Mouse (Mus musculus): Measurements from ENCODE around the gene Mrpl16. TPM values are rescaled to one million over a fixed set of nuclear protein-coding genes. Genes with fewer than 3 reads are reported as not detected.

Gene Mrpl16
- total RNA-seq (2021): 10 to 100 TPM; 39.3 to 43.3 TPM
- long read RNA-seq, experiment 1, transcript Mrpl16-201 (4 exons, 1,162 nt): major isoform, 35 of 44 reads
- long read RNA-seq, experiment 1, partial matches to known transcripts: 9 of 44 reads
- long read RNA-seq, experiment 1, other reads (novel, unspliced or antisense): 0 of 44 reads
- long read RNA-seq, experiment 2, transcript Mrpl16-201 (4 exons, 1,162 nt): major isoform, 25 of 36 reads
- long read RNA-seq, experiment 2, partial matches to known transcripts: 11 of 36 reads
- long read RNA-seq, experiment 2, other reads (novel, unspliced or antisense): 0 of 36 reads

DNA sequence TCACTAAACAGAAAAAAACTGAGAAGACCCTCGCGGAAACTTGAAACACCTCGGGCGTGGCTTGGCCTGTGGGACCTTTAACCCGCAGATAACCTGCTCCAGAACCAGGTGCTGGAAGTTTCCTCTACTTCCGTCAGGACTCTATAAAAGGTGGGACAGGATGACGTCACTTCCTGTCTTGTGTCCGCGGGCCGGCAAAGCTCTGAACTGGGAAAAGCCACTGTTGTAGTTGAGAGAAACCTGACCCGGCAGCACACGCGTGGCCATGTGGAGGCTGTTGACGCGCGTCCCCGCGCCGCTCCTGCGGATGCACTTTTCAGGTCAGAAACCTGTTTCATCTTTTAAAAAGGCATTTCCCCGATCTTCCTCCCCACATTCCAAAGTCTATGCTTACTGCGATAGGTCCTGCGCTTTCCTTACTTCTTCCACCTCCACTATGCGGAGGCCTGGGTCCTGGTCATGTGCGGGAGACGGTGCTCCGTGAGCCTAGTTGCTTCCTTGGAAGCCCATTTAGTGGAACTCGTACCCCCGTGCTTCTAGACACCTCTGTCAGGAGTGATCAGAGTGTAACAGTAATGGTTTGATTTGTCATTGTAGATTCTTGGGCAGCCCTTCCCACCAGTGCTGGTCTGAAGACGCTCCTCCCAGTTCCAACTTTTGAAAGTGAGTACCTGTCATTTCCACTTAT, at the start of gene Mrpl16:
Mrpl16 (plus strand) TSS at position 187 of the 688 bp plus-strand sequence.
- DNase-seq (ENCODE audit: low spot score in 2 of 2): peak; percentile 88 to 92

- no peak for DNase-seq (ENCODE audit: low spot score in 2 of 2)
Observed at GRCm38 (mm10) chr19:11723870-11724269, 46.3 kb upstream of the Mrpl16 start.

GRCm38 (mm10) chr19:11724275-11724674, 45.9 kb upstream of the Mrpl16 start:
- DNase-seq (ENCODE audit: low spot score in 2 of 2): no peak

GRCm38 (mm10) chr19:11725915-11726314, 44.3 kb upstream of the Mrpl16 start:
- no peak for DNase-seq (ENCODE audit: low spot score in 2 of 2)

GRCm38 (mm10) chr19:11727304-11727703, 42.9 kb upstream of the Mrpl16 start:
- DNase-seq (ENCODE audit: low spot score in 2 of 2): no peak

GRCm38 (mm10) chr19:11730278-11730677, 39.9 kb upstream of the Mrpl16 start:
- DNase-seq (ENCODE audit: low spot score in 2 of 2): no peak

GRCm38 (mm10) chr19:11736455-11736854, 33.7 kb upstream of the Mrpl16 start:
- DNase-seq (ENCODE audit: low spot score in 2 of 2): no peak

GRCm38 (mm10) chr19:11745680-11746079, 24.5 kb upstream of the Mrpl16 start:
- no peak for DNase-seq (ENCODE audit: low spot score in 2 of 2)

DNA sequence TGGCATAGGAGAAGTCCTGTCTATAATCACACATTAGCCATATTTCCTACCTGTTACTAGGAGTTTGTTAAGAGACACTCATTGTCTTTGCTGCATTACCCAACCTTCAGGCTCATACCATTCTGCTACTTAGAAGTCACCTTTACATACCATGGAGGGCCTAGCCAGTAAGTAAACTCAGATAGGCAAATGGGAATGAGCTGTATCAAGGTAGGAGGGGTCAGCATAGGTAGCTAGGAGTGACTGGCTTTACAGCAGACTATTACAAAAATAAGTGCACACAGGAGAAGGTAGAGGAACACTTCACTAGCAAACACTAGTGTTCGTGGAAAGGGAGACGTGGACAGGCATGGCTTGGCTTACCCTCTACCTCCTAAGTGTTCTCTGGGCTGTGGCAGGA, 22.9 kb upstream of the Mrpl16 start, which contains the start of gene Gif:
Gif (plus strand) TSS at position 257 of the 400 bp plus-strand sequence.
- no peak for DNase-seq (ENCODE audit: low spot score in 2 of 2)

DNA sequence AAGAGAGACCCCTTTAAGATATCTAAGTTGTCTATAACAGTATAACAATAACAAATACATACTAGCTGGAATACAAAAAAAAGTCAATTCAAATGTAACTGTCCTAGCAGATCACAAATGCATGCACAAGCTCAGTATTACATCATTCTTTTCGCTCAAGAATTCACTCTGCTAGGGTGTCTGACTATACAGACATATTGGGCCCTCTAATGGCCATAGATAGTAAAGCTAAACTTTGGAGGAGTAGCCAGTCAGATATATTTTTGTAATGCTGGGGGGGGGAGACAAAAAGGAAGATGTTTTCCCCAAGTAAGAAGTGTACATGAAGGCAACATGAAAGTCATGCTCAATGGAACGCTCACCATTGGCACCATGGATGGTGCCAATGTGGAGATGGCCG, 5.1 kb upstream of the Mrpl16 start:
- no peak for DNase-seq (ENCODE audit: low spot score in 2 of 2)

DNA sequence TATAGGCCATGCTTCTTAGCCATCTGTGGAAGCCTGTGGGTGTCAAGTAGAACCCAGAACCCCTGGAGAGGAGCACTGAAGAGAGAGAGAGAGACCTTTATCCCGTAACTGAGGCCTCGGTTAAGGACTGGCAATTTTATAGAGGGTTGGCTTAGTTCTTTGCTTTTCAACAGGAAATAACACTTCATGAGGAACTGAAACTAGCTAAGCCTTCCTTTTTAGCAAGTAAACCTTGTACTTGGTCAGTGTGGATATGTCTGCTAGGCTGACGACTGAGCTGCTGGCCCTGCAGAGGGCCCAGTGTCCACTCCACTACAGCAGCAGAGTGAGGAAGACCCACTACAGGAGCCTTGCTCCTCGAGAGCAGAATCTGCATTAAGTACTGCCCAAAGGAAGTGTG, 3.8 kb upstream of the Mrpl16 start:
- DNase-seq (ENCODE audit: low spot score in 2 of 2): no peak

DNA sequence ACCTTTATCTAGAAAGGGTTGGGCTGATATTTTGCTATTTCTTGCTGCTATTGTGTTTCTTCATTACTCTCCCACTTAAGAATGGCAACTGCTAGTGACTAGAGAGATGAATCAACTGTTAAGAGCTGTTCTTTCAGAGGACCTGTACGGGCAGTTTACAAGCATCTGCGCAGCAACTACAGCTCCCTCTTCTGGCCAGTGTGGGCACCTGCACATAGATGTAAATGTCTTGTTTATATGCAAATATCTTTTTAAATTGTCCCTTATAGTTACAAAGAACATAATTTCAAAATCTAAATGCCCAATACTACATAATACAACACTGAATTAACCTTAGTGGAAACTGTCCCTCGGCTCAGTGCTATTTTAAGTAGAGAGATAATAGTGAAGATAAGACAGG, 2.0 kb upstream of the Mrpl16 start:
- peak in 1 of 2 experiments; percentile 20 for DNase-seq (ENCODE audit: low spot score in 2 of 2)

DNA sequence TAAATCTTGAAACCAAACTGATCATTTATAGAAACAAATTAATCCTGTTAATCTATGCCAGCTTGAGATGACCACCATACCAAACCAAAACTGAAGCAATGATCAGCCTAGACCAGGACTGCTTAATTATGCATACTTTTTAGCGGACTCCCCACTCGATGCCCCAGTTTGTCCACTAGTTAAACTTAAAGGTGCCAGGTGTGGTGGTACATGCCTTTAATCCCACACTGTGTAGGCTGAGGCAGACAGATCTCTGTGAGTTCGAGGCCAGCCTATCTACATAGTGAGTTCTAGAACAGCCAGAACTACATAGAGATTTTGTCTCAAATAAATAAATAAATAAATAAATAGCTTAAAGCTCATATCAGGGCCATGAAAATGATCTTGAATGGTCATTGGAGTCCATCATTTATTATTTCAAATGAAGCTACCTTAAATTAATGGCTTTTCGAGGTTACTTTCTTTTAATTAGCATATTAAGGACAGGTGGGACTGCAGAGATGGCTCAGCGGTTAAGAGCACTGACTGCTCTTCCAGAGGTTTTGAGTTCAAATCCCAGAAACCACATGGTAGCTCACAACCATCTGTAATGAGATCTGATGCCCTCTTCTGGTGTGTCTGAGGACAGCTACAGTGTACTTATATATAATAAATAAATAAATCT, 802 bp upstream of the Mrpl16 start:
- no peak for DNase-seq (ENCODE audit: low spot score in 2 of 2)

DNA sequence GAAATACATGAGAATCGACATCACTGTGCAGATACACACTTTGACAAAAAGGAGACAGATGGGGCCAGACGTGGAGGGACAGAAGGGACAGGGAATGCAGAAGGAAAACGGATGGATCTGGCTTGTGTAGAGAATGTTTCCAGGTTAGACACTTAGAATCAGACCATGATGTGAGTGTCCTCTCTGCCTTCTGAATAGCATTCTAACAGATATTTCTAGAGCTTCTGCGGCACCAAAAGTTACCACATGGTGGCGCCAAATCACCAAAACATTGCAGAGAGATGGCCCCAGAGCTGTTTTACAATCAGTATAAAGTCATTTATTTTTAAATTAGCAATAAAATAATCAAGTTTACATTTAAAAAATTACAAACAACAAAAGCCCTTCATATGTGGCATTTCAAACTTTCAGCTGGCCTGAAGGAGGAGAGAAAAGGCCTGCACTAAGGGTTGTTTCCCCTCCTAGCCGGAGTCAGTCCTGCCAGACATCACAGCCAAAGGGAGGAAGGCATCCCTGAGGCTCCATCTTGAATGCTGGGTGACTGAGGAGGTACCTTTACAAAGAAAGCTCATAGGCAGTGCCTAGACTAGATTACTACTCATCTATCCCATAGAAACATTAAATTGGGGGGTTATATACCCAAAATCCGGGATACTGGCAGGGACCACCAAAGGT, 7.1 kb downstream of the Mrpl16 start:
- DNase-seq (ENCODE audit: low spot score in 2 of 2): peak; percentile 71 to 72

- DNase-seq (ENCODE audit: low spot score in 2 of 2): no peak
Observed at GRCm38 (mm10) chr19:11785409-11786154, 15.4 kb downstream of the Mrpl16 start.

GRCm38 (mm10) chr19:11787826-11788225, 17.6 kb downstream of the Mrpl16 start:
- DNase-seq (ENCODE audit: low spot score in 2 of 2): no peak

DNA sequence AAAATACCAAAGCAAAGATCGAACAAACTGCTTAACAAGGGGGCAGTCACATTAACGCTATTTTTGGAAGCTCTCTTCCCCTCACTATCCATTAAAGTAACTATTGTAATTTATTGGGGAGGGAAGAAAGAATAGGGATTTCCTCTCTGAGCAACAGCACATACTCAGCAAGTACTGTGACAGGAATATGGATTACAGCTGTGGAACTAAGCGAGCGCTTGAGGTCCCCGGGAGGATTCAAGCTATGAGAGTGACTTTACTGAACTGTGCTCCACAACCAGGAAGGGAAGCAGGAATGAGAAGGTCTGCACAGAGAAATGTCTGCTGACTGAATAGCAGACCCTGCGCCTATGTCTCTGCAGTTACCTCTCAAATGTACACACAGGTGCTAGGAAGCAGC, 18.7 kb downstream of the Mrpl16 start:
- no peak for DNase-seq (ENCODE audit: low spot score in 2 of 2)

DNA sequence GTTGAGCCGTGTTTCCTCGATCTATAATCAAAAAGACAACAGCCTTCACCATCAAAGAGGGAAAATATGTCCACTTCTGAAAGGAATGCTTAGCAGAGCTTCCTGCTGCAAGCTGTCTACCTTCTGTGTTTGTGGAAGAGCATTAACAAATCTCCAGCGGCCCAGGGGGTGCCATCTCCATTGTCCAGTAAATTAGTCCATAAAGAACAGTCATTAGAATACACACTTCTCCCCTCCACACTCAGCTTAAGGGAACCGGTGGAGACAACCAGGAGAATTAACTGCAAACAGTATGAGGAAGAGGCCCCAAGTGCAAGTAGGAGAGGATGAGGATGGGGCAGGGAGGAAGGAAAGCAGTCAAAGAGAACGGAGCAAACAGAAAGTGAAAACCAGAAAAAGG, 21.6 kb downstream of the Mrpl16 start:
- DNase-seq (ENCODE audit: low spot score in 2 of 2): no peak

GRCm38 (mm10) chr19:11793741-11794359, 23.7 kb downstream of the Mrpl16 start:
- DNase-seq (ENCODE audit: low spot score in 2 of 2): no peak

GRCm38 (mm10) chr19:11794447-11794846, 24.3 kb downstream of the Mrpl16 start:
- no peak for DNase-seq (ENCODE audit: low spot score in 2 of 2)
